Mouse (Mus musculus) cerebellum, adult 9-10 months (tissue): Measurements from ENCODE around the gene Gpr171.
"Not testable (repeated sequence)": the region's sequence is repeated elsewhere in the genome, so short reads cannot be mapped to it uniquely, and the experiment has no call there.

ENCODE experiments used
- DNase-seq: peaks from one replicate; pipeline ENCODE4 v3.0.0; 2022

Gene Gpr171

GRCm38 (mm10) chr3:59113291-59113690, 11.7 kb upstream of the Gpr171 start:
- DNase-seq, result not testable (repeated sequence)

GRCm38 (mm10) chr3:59111944-59112343, 10.3 kb upstream of the Gpr171 start:
- no peak for DNase-seq

- DNase-seq, result not testable (repeated sequence)
These were observed 8.2 kb upstream of the Gpr171 start for GRCm38 (mm10) chr3:59109834-59110233.

GRCm38 (mm10) chr3:59107439-59107838, 5.8 kb upstream of the Gpr171 start:
- no peak for DNase-seq

GRCm38 (mm10) chr3:59104462-59104861, 2.8 kb upstream of the Gpr171 start:
- DNase-seq, result no peak

GRCm38 (mm10) chr3:59102146-59102545, 525 bp upstream of the Gpr171 start:
- DNase-seq, result no peak

- DNase-seq, result no peak
These were observed 3.1 kb downstream of the Gpr171 start for GRCm38 (mm10) chr3:59098540-59098939.

GRCm38 (mm10) chr3:59097421-59097820, 4.2 kb downstream of the Gpr171 start:
- no peak for DNase-seq

GRCm38 (mm10) chr3:59092702-59093101, 8.9 kb downstream of the Gpr171 start:
- no peak for DNase-seq

- DNase-seq, result peak; percentile 41
These were observed 20.7 kb downstream of the Gpr171 start for GRCm38 (mm10) chr3:59080919-59081318.

GRCm38 (mm10) chr3:59080293-59080916, 21.2 kb downstream of the Gpr171 start:
- DNase-seq, result no peak

GRCm38 (mm10) chr3:59079327-59079726, 22.3 kb downstream of the Gpr171 start:
- peak; percentile 70 for DNase-seq

GRCm38 (mm10) chr3:59078585-59078984, 23.0 kb downstream of the Gpr171 start:
- no peak for DNase-seq

GRCm38 (mm10) chr3:59077278-59077677, 24.3 kb downstream of the Gpr171 start:
- peak; percentile 44 for DNase-seq

GRCm38 (mm10) chr3:59069071-59069470, 32.5 kb downstream of the Gpr171 start:
- not testable (repeated sequence) for DNase-seq

- no peak for DNase-seq
These were observed 34.9 kb downstream of the Gpr171 start for GRCm38 (mm10) chr3:59066558-59067294.

- no peak for DNase-seq
These were observed 35.7 kb downstream of the Gpr171 start for GRCm38 (mm10) chr3:59065937-59066336.

GRCm38 (mm10) chr3:59063431-59063830, 38.2 kb downstream of the Gpr171 start:
- DNase-seq, result no peak

GRCm38 (mm10) chr3:59062141-59062540, 39.5 kb downstream of the Gpr171 start:
- DNase-seq, result no peak

- no peak for DNase-seq
These were observed 41.5 kb downstream of the Gpr171 start for GRCm38 (mm10) chr3:59060131-59060530.

GRCm38 (mm10) chr3:59059022-59059541, 42.5 kb downstream of the Gpr171 start:
- DNase-seq, result peak; percentile 90

GRCm38 (mm10) chr3:59054834-59055535, 46.6 kb downstream of the Gpr171 start:
- DNase-seq, result no peak
